Mouse (Mus musculus): Measurements from ENCODE around the gene Zg16. TPM values are rescaled to one million over a fixed set of nuclear protein-coding genes. Genes with fewer than 3 reads are reported as not detected.
"Not testable (repeated sequence)": the region's sequence is repeated elsewhere in the genome, so short reads cannot be mapped to it uniquely, and the experiment has no call there.

The Zg16 gene
- not detected in 2 replicates for polyA plus RNA-seq (2014; fragmentation: Nextera tagmentation; extraction: Ambion mirVana)

- not testable (repeated sequence) for H3K27ac ChIP-seq (replicated peaks; ENCODE audit: low read depth, low read length); H3K4me3 ChIP-seq (ENCODE audit: low read depth, low read length); H3K36me3 ChIP-seq (ENCODE audit: control insufficient read depth, insufficient read depth, low read length); H3K9me3 ChIP-seq (ENCODE audit: control insufficient read depth, low read length); ATAC-seq (ENCODE audit: insufficient number of reproducible peaks, low FRiP score, low TSS enrichment, low read depth); H3K4me1 ChIP-seq (ENCODE audit: control insufficient read depth, insufficient read depth, low read length); DNase-seq (ENCODE audit: low spot score); H3K9ac ChIP-seq (ENCODE audit: low read length); H3K4me2 ChIP-seq (ENCODE audit: low read depth, severe bottlenecking); H3K27me3 ChIP-seq (ENCODE audit: control insufficient read depth, insufficient read depth, low read length)
- WGBS, result 87% methylated on average over 6 of the region's 6 CpGs
These were observed at the start of gene Zg16 for GRCm38 (mm10) chr7:127087278-127088010. Zg16 (minus strand) TSS chr7:127087328.

- H3K27ac ChIP-seq (replicated peaks; ENCODE audit: low read depth, low read length), result no peak overlapping the region
- WGBS, result 85% methylated on average over 22 of the region's 22 CpGs
These were observed 49.3 kb upstream of the Zg16 start for GRCm38 (mm10) chr7:127136181-127137071.

GRCm38 (mm10) chr7:127134821-127135447 lies 47.8 kb upstream of the Zg16 start:
- Histone ChIP-seq H3K9ac (ENCODE audit: low read length) (no peak overlapping the region), H3K4me3 (ENCODE audit: low read depth, low read length) (no peak overlapping the region), H3K4me1 (ENCODE audit: control insufficient read depth, insufficient read depth, low read length) (no peaks in the 10 kb centered on the region), H3K9me3 (ENCODE audit: control insufficient read depth, low read length) (no peaks in the 10 kb centered on the region), H3K36me3 (ENCODE audit: control insufficient read depth, insufficient read depth, low read length) (no peaks in the 10 kb centered on the region), H3K27me3 (ENCODE audit: control insufficient read depth, insufficient read depth, low read length) (no peaks in the 10 kb centered on the region), H3K4me2 (ENCODE audit: low read depth, severe bottlenecking) (no peak overlapping the region), H3K27ac (replicated peaks; ENCODE audit: low read depth, low read length) (no peak overlapping the region)
- ATAC-seq (ENCODE audit: insufficient number of reproducible peaks, low FRiP score, low TSS enrichment, low read depth) (no peak), DNase-seq (ENCODE audit: low spot score) (no peak)
- WGBS, result 85% methylated on average over 11 of the region's 11 CpGs

More at GRCm38 (mm10) chr7:127136181-127137071, 49.3 kb upstream of the Zg16 start:
- no peak overlapping the region for H3K4me3 ChIP-seq (ENCODE audit: low read depth, low read length)
- no peak for ATAC-seq (ENCODE audit: insufficient number of reproducible peaks, low FRiP score, low TSS enrichment, low read depth)
- H3K9me3 ChIP-seq (ENCODE audit: control insufficient read depth, low read length), result no peaks in the 10 kb centered on the region
- no peak overlapping the region for H3K4me2 ChIP-seq (ENCODE audit: low read depth, severe bottlenecking)
- H3K36me3 ChIP-seq (ENCODE audit: control insufficient read depth, insufficient read depth, low read length), result no peaks in the 10 kb centered on the region
- DNase-seq (ENCODE audit: low spot score), result no peak
- H3K27me3 ChIP-seq (ENCODE audit: control insufficient read depth, insufficient read depth, low read length), result no peaks in the 10 kb centered on the region
- no peaks in the 10 kb centered on the region for H3K4me1 ChIP-seq (ENCODE audit: control insufficient read depth, insufficient read depth, low read length)
- H3K9ac ChIP-seq (ENCODE audit: low read length), result no peak overlapping the region

- no peak overlapping the region for H3K4me2 ChIP-seq (ENCODE audit: low read depth, severe bottlenecking)
- H3K4me3 ChIP-seq (ENCODE audit: low read depth, low read length), result no peak overlapping the region
- H3K27me3 ChIP-seq (ENCODE audit: control insufficient read depth, insufficient read depth, low read length), result no peaks in the 10 kb centered on the region
- 78% methylated on average over 5 of the region's 5 CpGs for whole genome bisulfite sequencing
- no peaks in the 10 kb centered on the region for H3K36me3 ChIP-seq (ENCODE audit: control insufficient read depth, insufficient read depth, low read length)
- DNase-seq (ENCODE audit: low spot score) (no peak), ATAC-seq (ENCODE audit: insufficient number of reproducible peaks, low FRiP score, low TSS enrichment, low read depth) (no peak)
- H3K4me1 ChIP-seq (ENCODE audit: control insufficient read depth, insufficient read depth, low read length), result no peaks in the 10 kb centered on the region
- no peaks in the 10 kb centered on the region for H3K9me3 ChIP-seq (ENCODE audit: control insufficient read depth, low read length)
- H3K27ac ChIP-seq (replicated peaks; ENCODE audit: low read depth, low read length), result no peak overlapping the region
- no peak overlapping the region for H3K9ac ChIP-seq (ENCODE audit: low read length)
These were observed 46.0 kb upstream of the Zg16 start for GRCm38 (mm10) chr7:127133125-127133524.

GRCm38 (mm10) chr7:127129638-127130037 lies 42.5 kb upstream of the Zg16 start:
- no peak overlapping the region for H3K4me2 ChIP-seq (ENCODE audit: low read depth, severe bottlenecking)
- no peak for DNase-seq (ENCODE audit: low spot score)
- 28% methylated on average over 4 of the region's 4 CpGs for WGBS
- no peaks in the 10 kb centered on the region for H3K9me3 ChIP-seq (ENCODE audit: control insufficient read depth, low read length)
- ATAC-seq (ENCODE audit: insufficient number of reproducible peaks, low FRiP score, low TSS enrichment, low read depth), result no peak
- no peaks in the 10 kb centered on the region for H3K36me3 ChIP-seq (ENCODE audit: control insufficient read depth, insufficient read depth, low read length)
- no peak overlapping the region for H3K9ac ChIP-seq (ENCODE audit: low read length)
- H3K4me1 ChIP-seq (ENCODE audit: control insufficient read depth, insufficient read depth, low read length), result no peaks in the 10 kb centered on the region
- no peak overlapping the region for H3K4me3 ChIP-seq (ENCODE audit: low read depth, low read length)
- H3K27me3 ChIP-seq (ENCODE audit: control insufficient read depth, insufficient read depth, low read length), result no peaks in the 10 kb centered on the region
- no peak overlapping the region for H3K27ac ChIP-seq (replicated peaks; ENCODE audit: low read depth, low read length)

- ATAC-seq (ENCODE audit: insufficient number of reproducible peaks, low FRiP score, low TSS enrichment, low read depth) (no peak), DNase-seq (ENCODE audit: low spot score) (no peak)
- H3K4me3 ChIP-seq (ENCODE audit: low read depth, low read length), result no peak within 1 kb of the TSS
- WGBS, result 7% methylated on average over 7 of the region's 7 CpGs
- peak within 1 kb of the TSS; percentile 13; the same call in 1 of the 2 replicates for H3K4me2 ChIP-seq (ENCODE audit: low read depth, severe bottlenecking)
- no peaks in the 10 kb centered on the region for H3K36me3 ChIP-seq (ENCODE audit: control insufficient read depth, insufficient read depth, low read length)
- peaks cover 8% of the 10 kb centered on the region; the same call in 1 of the 2 replicates for H3K4me1 ChIP-seq (ENCODE audit: control insufficient read depth, insufficient read depth, low read length)
- H3K27ac ChIP-seq (replicated peaks; ENCODE audit: low read depth, low read length), result no peak within 1 kb of the TSS
- peaks cover 15% of the 10 kb centered on the region; the same call in 1 of the 2 replicates for H3K27me3 ChIP-seq (ENCODE audit: control insufficient read depth, insufficient read depth, low read length)
- H3K9ac ChIP-seq (ENCODE audit: low read length), result peak within 1 kb of the TSS; percentile 23; the same call in 1 of the 2 replicates
- no peaks in the 10 kb centered on the region for H3K9me3 ChIP-seq (ENCODE audit: control insufficient read depth, low read length)
These were observed 34.8 kb upstream of the Zg16 start, which contains the start of gene Qprt for GRCm38 (mm10) chr7:127121911-127122270. Qprt (minus strand) TSS chr7:127122226.

- Histone ChIP-seq H3K4me1 (ENCODE audit: control insufficient read depth, insufficient read depth, low read length) (peaks cover 8% of the 10 kb centered on the region; the same call in 1 of the 2 replicates), H3K27ac (replicated peaks; ENCODE audit: low read depth, low read length) (no peak overlapping the region), H3K4me2 (ENCODE audit: low read depth, severe bottlenecking) (peak overlapping the region; percentile 13; the same call in 1 of the 2 replicates), H3K36me3 (ENCODE audit: control insufficient read depth, insufficient read depth, low read length) (no peaks in the 10 kb centered on the region), H3K9ac (ENCODE audit: low read length) (peak overlapping the region; percentile 23; the same call in 1 of the 2 replicates), H3K27me3 (ENCODE audit: control insufficient read depth, insufficient read depth, low read length) (peaks cover 15% of the 10 kb centered on the region; the same call in 1 of the 2 replicates), H3K9me3 (ENCODE audit: control insufficient read depth, low read length) (no peaks in the 10 kb centered on the region), H3K4me3 (ENCODE audit: low read depth, low read length) (no peak overlapping the region)
- 12% methylated on average over 21 of the region's 21 CpGs for WGBS
- DNase-seq (ENCODE audit: low spot score), result no peak
- no peak for ATAC-seq (ENCODE audit: insufficient number of reproducible peaks, low FRiP score, low TSS enrichment, low read depth)
These were observed 34.2 kb upstream of the Zg16 start for GRCm38 (mm10) chr7:127121061-127121910.
